Mouse (Mus musculus): Measurements from ENCODE around the gene Ank3.

DNA sequence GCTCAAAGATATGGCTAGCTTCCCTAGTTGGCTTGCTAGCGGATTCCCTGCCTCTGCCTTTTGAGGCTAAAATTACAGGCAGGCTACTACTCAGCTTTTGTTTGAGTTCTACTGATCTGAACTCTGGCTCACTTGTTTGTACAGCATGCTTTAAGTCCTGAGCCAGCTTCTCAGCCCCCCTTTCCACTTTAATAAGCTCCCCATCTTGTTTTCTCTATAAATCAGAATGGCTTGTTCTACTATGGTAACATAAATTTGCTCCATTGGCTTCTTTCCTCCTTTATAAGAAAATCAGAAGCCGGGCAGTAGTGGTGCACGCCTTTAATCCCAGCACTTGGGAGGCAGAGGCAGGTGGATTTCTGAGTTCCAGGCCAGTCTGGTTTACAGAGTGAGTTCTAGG is 147.4 kb downstream of the Ank3 start:
- TF ChIP-seq POLR2A (IDR thresholded peaks at IDR 0.05; ENCODE audit: low read depth, low read length) (no peak), CTCF (IDR thresholded peaks at IDR 0.05; ENCODE audit: extremely low read depth, insufficient read depth, insufficient read length, insufficient replicate concordance) (no peak)

Measured in spleen, adult 2 months (tissue).